Mouse (Mus musculus) G1E (cell line): ENCODE data around the gene Ntrk3.

Experiments used
- CTCF ChIP-seq: IDR thresholded peaks from 2 replicates; pipeline ENCODE4 v1.5.1; 2012; ENCODE audit warnings: low read depth, low read length, inconsistent platforms, mixed read lengths
- GATA1 ChIP-seq: IDR thresholded peaks from 2 replicates; pipeline ENCODE4 v1.6.1; 2012; ENCODE audit warnings: borderline replicate concordance, low read length, inconsistent platforms, mixed read lengths
- GATA2 ChIP-seq: IDR thresholded peaks from 2 replicates; pipeline ENCODE4 v1.6.1; 2012; ENCODE audit warnings: low read depth, low read length, inconsistent platforms, borderline replicate concordance
- POLR2AphosphoS5 ChIP-seq: IDR thresholded peaks from 2 replicates; pipeline ENCODE4 v1.6.1; 2012; ENCODE audit warnings: low read depth, low read length, inconsistent platforms; ENCODE audit not compliant: insufficient replicate concordance
- TAL1 ChIP-seq: conservative IDR thresholded peaks from 2 replicates; pipeline ENCODE4 v1.6.1; 2012; ENCODE audit warnings: low read depth, low read length, inconsistent platforms, mixed read lengths

DNA sequence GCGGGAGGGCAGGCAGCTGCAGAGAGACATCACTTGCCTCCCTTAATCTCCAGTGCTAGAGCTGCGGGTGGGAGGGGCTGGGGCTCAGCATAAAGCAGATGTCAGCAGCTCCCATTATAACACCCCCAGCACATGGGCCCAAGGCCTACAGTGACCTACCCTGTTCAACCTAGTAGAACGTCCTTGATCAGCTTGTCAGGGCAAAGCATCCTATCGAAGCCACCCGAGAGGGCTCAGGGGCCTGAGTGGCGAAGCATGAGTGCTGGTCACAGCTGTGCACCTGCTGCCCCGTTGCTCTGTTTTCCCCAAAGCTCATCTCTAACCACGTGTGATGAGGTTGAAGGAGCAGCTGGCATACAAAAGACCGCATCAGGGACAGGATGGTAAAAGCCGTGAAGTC lies 191.3 kb downstream of the Ntrk3 start:
- TF ChIP-seq CTCF (no peak), POLR2AphosphoS5 (no peak), TAL1 (no peak), GATA1 (no peak), GATA2 (no peak)
